Mouse (Mus musculus): ENCODE results near the gene Serpinb9g. TPM values are rescaled to one million over a fixed set of nuclear protein-coding genes. Genes with fewer than 3 reads are reported as not detected.
"Not testable (repeated sequence)": the region's sequence is repeated elsewhere in the genome, so short reads cannot be mapped to it uniquely, and the experiment has no call there.

Serpinb9g gene
- not detected in 2 replicates for total RNA-seq (2012; rRNA removed)
- not detected for polyA plus RNA-seq (2012; ENCODE audit: insufficient read depth in 1 of 2, insufficient read length in 2 of 2, low read depth in 1 of 2, low replicate concordance in 2 of 2, missing spikeins in 1 of 2)

- not testable (repeated sequence) for H3K27me3 ChIP-seq (ENCODE audit: control insufficient read depth in 1 of 2, insufficient read depth in 2 of 2, low read length in 2 of 2); DNase-seq (ENCODE audit: low read depth, low spot score); H3K9me3 ChIP-seq (replicated peaks; ENCODE audit: insufficient read depth, low read length); H3K4me3 ChIP-seq (ENCODE audit: control insufficient read depth in 1 of 2, insufficient read depth in 1 of 2, low read depth in 2 of 2, low read length in 2 of 2); H3K27ac ChIP-seq (ENCODE audit: control insufficient read depth, low read depth, low read length); H3K79me2 ChIP-seq (ENCODE audit: control insufficient read depth, insufficient read depth, low read length, poor library complexity); H3K36me3 ChIP-seq (ENCODE audit: control insufficient read depth in 1 of 2, insufficient read depth in 2 of 2, low read length in 2 of 2); H3K9ac ChIP-seq (ENCODE audit: control insufficient read depth, low read depth, low read length, poor library complexity, severe bottlenecking); H3K4me1 ChIP-seq (ENCODE audit: control insufficient read depth in 1 of 2, insufficient read depth in 2 of 2, low read length in 2 of 2)
These were observed at the start of gene Serpinb9g for GRCm38 (mm10) chr13:33484490-33484889. Gene Serpinb9g, plus strand, starts transcription at chr13:33484790.

- DNase-seq (ENCODE audit: low read depth, low spot score); H3K4me3 ChIP-seq (ENCODE audit: control insufficient read depth in 1 of 2, insufficient read depth in 1 of 2, low read depth in 2 of 2, low read length in 2 of 2); H3K9me3 ChIP-seq (replicated peaks; ENCODE audit: insufficient read depth, low read length); H3K4me1 ChIP-seq (ENCODE audit: control insufficient read depth in 1 of 2, insufficient read depth in 2 of 2, low read length in 2 of 2); H3K9ac ChIP-seq (ENCODE audit: control insufficient read depth, low read depth, low read length, poor library complexity, severe bottlenecking); H3K27me3 ChIP-seq (ENCODE audit: control insufficient read depth in 1 of 2, insufficient read depth in 2 of 2, low read length in 2 of 2); H3K36me3 ChIP-seq (ENCODE audit: control insufficient read depth in 1 of 2, insufficient read depth in 2 of 2, low read length in 2 of 2); H3K79me2 ChIP-seq (ENCODE audit: control insufficient read depth, insufficient read depth, low read length, poor library complexity); H3K27ac ChIP-seq (ENCODE audit: control insufficient read depth, low read depth, low read length): not testable (repeated sequence)
These were observed 718 bp upstream of the Serpinb9g start for GRCm38 (mm10) chr13:33483872-33484271.

GRCm38 (mm10) chr13:33524629-33525028 lies 40.0 kb downstream of the Serpinb9g start:
- H3K4me3 ChIP-seq (ENCODE audit: control insufficient read depth in 1 of 2, insufficient read depth in 1 of 2, low read depth in 2 of 2, low read length in 2 of 2) = no peak overlapping the region
- no peaks in the 10 kb centered on the region for H3K4me1 ChIP-seq (ENCODE audit: control insufficient read depth in 1 of 2, insufficient read depth in 2 of 2, low read length in 2 of 2)
- no peaks in the 10 kb centered on the region for H3K27me3 ChIP-seq (ENCODE audit: control insufficient read depth in 1 of 2, insufficient read depth in 2 of 2, low read length in 2 of 2)
- H3K9ac ChIP-seq (ENCODE audit: control insufficient read depth, low read depth, low read length, poor library complexity, severe bottlenecking) = no peak overlapping the region
- TF ChIP-seq JUND (IDR thresholded peaks at IDR 0.05; ENCODE audit: low read depth, low read length) (no peak), HCFC1 (IDR thresholded peaks at IDR 0.05; ENCODE audit: low read depth, low read length) (no peak), MAX (IDR thresholded peaks at IDR 0.05; ENCODE audit: low read length) (no peak), MEF2A (IDR thresholded peaks at IDR 0.05; ENCODE audit: extremely low read depth, insufficient replicate concordance, low read depth, low read length, poor library complexity, severe bottlenecking) (no peak), NELFE (IDR thresholded peaks at IDR 0.05; ENCODE audit: low read depth, low read length) (no peak), GATA1 (IDR thresholded peaks at IDR 0.05; ENCODE audit: low read depth, low read length) (no peak), EP300 (IDR thresholded peaks at IDR 0.05; ENCODE audit: low read depth in 1 of 2, low read length in 2 of 2) (no peak), ZNF384 (IDR thresholded peaks at IDR 0.05; ENCODE audit: low read depth, low read length) (no peak), NRF1 (IDR thresholded peaks at IDR 0.05; ENCODE audit: insufficient read depth, low read depth, low read length, poor library complexity, severe bottlenecking) (no peak), TBP (IDR thresholded peaks at IDR 0.05; ENCODE audit: low read depth, low read length) (no peak), SMC3 (IDR thresholded peaks at IDR 0.05; ENCODE audit: low read depth, low read length) (no peak), ZC3H11A (IDR thresholded peaks at IDR 0.05; ENCODE audit: low read depth, low read length) (no peak), ELF1 (IDR thresholded peaks at IDR 0.05; ENCODE audit: low read depth, low read length) (no peak), POLR2AphosphoS2 (IDR thresholded peaks at IDR 0.05; ENCODE audit: low read length) (no peak), KAT2A (conservative IDR thresholded peaks at IDR 0.05; ENCODE audit: low read depth, low read length) (no peak), MYC (IDR thresholded peaks at IDR 0.05; ENCODE audit: low read depth, low read length) (no peak), TAL1 (IDR thresholded peaks at IDR 0.05; ENCODE audit: low read length) (no peak), ZKSCAN1 (IDR thresholded peaks at IDR 0.05; ENCODE audit: low read depth, low read length) (no peak)
- H3K9me3 ChIP-seq (replicated peaks; ENCODE audit: insufficient read depth, low read length) = no peaks in the 10 kb centered on the region
- no peaks in the 10 kb centered on the region for H3K79me2 ChIP-seq (ENCODE audit: control insufficient read depth, insufficient read depth, low read length, poor library complexity)
- H3K27ac ChIP-seq (ENCODE audit: control insufficient read depth, low read depth, low read length) = no peak overlapping the region
- no peak for DNase-seq (ENCODE audit: low read depth, low spot score)
- no peaks in the 10 kb centered on the region for H3K36me3 ChIP-seq (ENCODE audit: control insufficient read depth in 1 of 2, insufficient read depth in 2 of 2, low read length in 2 of 2)
